Mouse (Mus musculus): ENCODE results near the gene Etv6. TPM values are rescaled to one million over a fixed set of nuclear protein-coding genes. Genes with fewer than 3 reads are reported as not detected.

The Etv6 gene
- polyA plus RNA-seq, 1 experiment from 2014 or later, result 5.9 TPM

DNA sequence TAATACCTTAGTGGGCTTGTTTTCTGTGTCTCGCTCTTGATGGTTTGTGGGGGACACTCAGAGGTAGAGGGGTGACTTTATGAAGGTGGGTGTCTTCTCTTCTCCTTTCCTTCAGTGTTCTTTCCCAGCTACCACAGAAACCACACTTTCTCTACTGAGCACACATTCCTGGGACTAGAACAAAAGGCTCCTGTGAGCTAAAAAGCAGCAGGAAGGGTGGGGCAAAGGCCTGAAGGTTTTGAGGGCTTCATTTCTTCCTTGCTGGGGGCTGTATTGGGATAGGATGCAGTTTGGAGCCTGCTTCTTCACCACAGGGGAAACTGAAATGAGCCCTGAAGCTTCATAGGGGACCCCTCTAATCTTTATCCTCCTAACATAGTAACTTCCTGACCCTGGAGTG, 164.4 kb downstream of the Etv6 start:
- Histone ChIP-seq H3K36me3 (ENCODE audit: control insufficient read depth, insufficient read depth, low read length) (no peaks in the 10 kb centered on the region), H3K9ac (ENCODE audit: low read length) (no peak overlapping the region), H3K4me3 (ENCODE audit: low read depth, low read length) (no peak overlapping the region), H3K4me1 (replicated peaks; ENCODE audit: control insufficient read depth, insufficient read depth) (peaks cover 11% of the 10 kb centered on the region), H3K9me3 (ENCODE audit: control insufficient read depth, low read length) (no peaks in the 10 kb centered on the region), H3K27me3 (ENCODE audit: control insufficient read depth, insufficient read depth, low read length) (no peaks in the 10 kb centered on the region), H3K4me2 (replicated peaks; ENCODE audit: low read depth) (no peak overlapping the region), H3K27ac (replicated peaks) (peak overlapping the region; percentile 76)
- TF ChIP-seq EP300 (optimal IDR thresholded peaks at IDR 0.05), result no peak
- TF ChIP-seq CTCF (IDR thresholded peaks at IDR 0.05; ENCODE audit: low read depth), result no peak
- DNase-seq (ENCODE audit: low spot score) (no peak), ATAC-seq (ENCODE audit: low FRiP score, low TSS enrichment) (no peak)
- 85% methylated on average over 1 of the region's 1 CpGs for WGBS

DNA sequence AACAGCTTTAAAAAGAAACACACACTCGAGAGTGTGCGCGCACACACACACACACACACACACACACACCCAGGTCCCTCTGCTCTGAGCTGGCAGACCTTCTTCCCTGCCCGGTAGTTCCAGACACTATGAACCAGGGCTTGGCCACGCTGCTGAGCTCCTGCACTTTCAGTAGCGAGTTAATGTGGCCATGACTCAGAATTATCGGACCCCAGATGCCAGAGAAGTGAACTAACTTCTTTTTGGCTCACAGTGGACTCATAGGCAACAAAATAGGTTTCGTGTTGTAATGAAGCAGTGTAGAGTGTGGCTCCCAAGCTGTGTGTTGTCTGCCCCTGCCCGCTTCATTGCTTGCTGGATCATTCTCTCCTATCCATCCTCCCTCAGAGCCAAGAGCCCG, 165.1 kb downstream of the Etv6 start:
- Histone ChIP-seq H3K27me3 (ENCODE audit: control insufficient read depth, insufficient read depth, low read length) (no peaks in the 10 kb centered on the region), H3K9ac (ENCODE audit: low read length) (no peak overlapping the region), H3K9me3 (ENCODE audit: control insufficient read depth, low read length) (no peaks in the 10 kb centered on the region), H3K36me3 (ENCODE audit: control insufficient read depth, insufficient read depth, low read length) (no peaks in the 10 kb centered on the region), H3K4me3 (ENCODE audit: low read depth, low read length) (no peak overlapping the region), H3K4me2 (replicated peaks; ENCODE audit: low read depth) (no peak overlapping the region), H3K27ac (replicated peaks) (peak overlapping the region; percentile 76), H3K4me1 (replicated peaks; ENCODE audit: control insufficient read depth, insufficient read depth) (peaks cover 11% of the 10 kb centered on the region)
- ATAC-seq (ENCODE audit: low FRiP score, low TSS enrichment), result no peak
- WGBS, result 55% methylated on average over 10 of the region's 10 CpGs
- no peak for DNase-seq (ENCODE audit: low spot score)
- no peak for TF ChIP-seq EP300 (optimal IDR thresholded peaks at IDR 0.05)
- TF ChIP-seq CTCF (IDR thresholded peaks at IDR 0.05; ENCODE audit: low read depth), result no peak

DNA sequence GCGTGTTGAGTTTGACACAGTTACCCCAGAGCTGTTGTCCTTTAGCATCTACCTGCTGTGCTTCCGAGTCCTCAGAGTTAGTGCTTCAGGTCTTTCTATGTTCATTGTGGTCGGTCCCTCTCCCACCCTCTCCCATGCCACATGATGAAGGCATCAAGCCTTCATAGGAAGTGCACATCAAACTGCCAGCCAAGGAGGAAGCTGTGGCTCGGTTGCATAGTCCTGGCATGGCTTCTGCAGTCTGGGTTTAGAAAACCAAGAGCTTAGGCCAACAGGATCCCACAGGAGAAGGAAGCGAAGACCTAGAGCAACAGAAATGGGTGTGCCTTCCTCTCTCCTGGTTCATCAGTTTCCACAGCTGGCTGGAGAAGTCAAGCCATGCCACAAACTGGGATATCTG, 166.7 kb downstream of the Etv6 start:
- TF ChIP-seq CTCF (IDR thresholded peaks at IDR 0.05; ENCODE audit: low read depth) (no peak), EP300 (optimal IDR thresholded peaks at IDR 0.05) (no peak)
- H3K4me2 ChIP-seq (replicated peaks; ENCODE audit: low read depth), result no peak overlapping the region
- 92% methylated on average over 5 of the region's 5 CpGs for WGBS

DNA sequence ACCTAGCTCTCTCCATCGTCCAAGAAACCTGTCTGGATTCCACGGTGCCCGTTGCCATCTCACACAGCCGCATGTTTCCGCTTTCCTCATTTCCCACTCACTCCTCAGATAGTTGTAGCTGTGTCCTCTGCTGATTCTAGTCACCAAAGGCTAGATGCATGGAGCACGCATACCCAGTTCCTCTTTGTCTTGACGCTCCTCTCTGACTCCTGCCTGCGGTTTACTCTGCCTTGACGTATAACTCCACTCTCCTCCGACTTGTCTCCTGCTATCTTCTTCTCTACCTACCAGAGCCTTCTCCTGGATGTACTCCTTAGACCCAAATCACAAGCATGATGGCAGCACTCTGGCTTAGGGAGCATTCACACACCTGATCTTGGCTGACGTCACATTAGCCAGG, 169.7 kb downstream of the Etv6 start:
- Histone ChIP-seq H3K27ac (replicated peaks) (no peak overlapping the region), H3K4me2 (replicated peaks; ENCODE audit: low read depth) (no peak overlapping the region), H3K27me3 (ENCODE audit: control insufficient read depth, insufficient read depth, low read length) (no peaks in the 10 kb centered on the region), H3K4me3 (ENCODE audit: low read depth, low read length) (no peak overlapping the region), H3K36me3 (ENCODE audit: control insufficient read depth, insufficient read depth, low read length) (no peaks in the 10 kb centered on the region), H3K9me3 (ENCODE audit: control insufficient read depth, low read length) (no peaks in the 10 kb centered on the region), H3K9ac (ENCODE audit: low read length) (no peak overlapping the region), H3K4me1 (replicated peaks; ENCODE audit: control insufficient read depth, insufficient read depth) (peaks cover 8% of the 10 kb centered on the region; the same call in 1 of the 2 replicates)
- 88% methylated on average over 10 of the region's 11 CpGs for WGBS
- TF ChIP-seq EP300 (optimal IDR thresholded peaks at IDR 0.05) (no peak), CTCF (IDR thresholded peaks at IDR 0.05; ENCODE audit: low read depth) (no peak)
- DNase-seq (ENCODE audit: low spot score) (no peak), ATAC-seq (ENCODE audit: low FRiP score, low TSS enrichment) (no peak)

More for the DNA sequence above, 166.7 kb downstream of the Etv6 start:
- H3K36me3 ChIP-seq (ENCODE audit: control insufficient read depth, insufficient read depth, low read length), result no peaks in the 10 kb centered on the region
- H3K27me3 ChIP-seq (ENCODE audit: control insufficient read depth, insufficient read depth, low read length), result no peaks in the 10 kb centered on the region
- H3K4me1 ChIP-seq (replicated peaks; ENCODE audit: control insufficient read depth, insufficient read depth), result peaks cover 11% of the 10 kb centered on the region
- no peak overlapping the region for H3K9ac ChIP-seq (ENCODE audit: low read length)
- no peaks in the 10 kb centered on the region for H3K9me3 ChIP-seq (ENCODE audit: control insufficient read depth, low read length)
- no peak for DNase-seq (ENCODE audit: low spot score)
- no peak for ATAC-seq (ENCODE audit: low FRiP score, low TSS enrichment)
- H3K4me3 ChIP-seq (ENCODE audit: low read depth, low read length), result no peak overlapping the region
- H3K27ac ChIP-seq (replicated peaks), result no peak overlapping the region

DNA sequence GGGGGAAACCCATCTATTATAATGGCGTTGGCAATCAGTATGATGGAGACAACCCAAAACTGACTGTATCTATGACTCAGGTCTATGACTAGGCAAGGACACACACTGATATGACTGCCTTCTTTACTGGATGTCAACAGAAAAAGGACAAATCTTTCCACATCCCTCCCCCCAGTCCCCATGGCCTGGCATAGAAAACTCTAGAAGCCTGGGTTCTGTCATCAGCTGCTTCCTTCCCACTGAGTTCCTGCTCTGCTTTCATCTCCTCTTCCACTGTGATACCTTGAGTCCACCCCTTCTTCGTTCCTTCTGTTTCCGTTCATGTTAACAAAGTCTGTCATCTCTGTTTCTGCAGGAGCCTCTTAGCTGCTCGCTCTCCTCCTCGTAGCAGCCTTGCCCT, 170.2 kb downstream of the Etv6 start:
- Histone ChIP-seq H3K9me3 (ENCODE audit: control insufficient read depth, low read length) (no peaks in the 10 kb centered on the region), H3K4me2 (replicated peaks; ENCODE audit: low read depth) (no peak overlapping the region), H3K27me3 (ENCODE audit: control insufficient read depth, insufficient read depth, low read length) (no peaks in the 10 kb centered on the region), H3K9ac (ENCODE audit: low read length) (no peak overlapping the region), H3K4me3 (ENCODE audit: low read depth, low read length) (no peak overlapping the region), H3K27ac (replicated peaks) (no peak overlapping the region), H3K4me1 (replicated peaks; ENCODE audit: control insufficient read depth, insufficient read depth) (0 out of 2 replicates have a peak, but pooled peaks cover 6% of the 10 kb centered on the region), H3K36me3 (ENCODE audit: control insufficient read depth, insufficient read depth, low read length) (no peaks in the 10 kb centered on the region)
- no peak for DNase-seq (ENCODE audit: low spot score)
- ATAC-seq (ENCODE audit: low FRiP score, low TSS enrichment), result no peak
- TF ChIP-seq CTCF (IDR thresholded peaks at IDR 0.05; ENCODE audit: low read depth) (no peak), EP300 (optimal IDR thresholded peaks at IDR 0.05) (no peak)
- WGBS, result 66% methylated on average over 5 of the region's 5 CpGs

DNA sequence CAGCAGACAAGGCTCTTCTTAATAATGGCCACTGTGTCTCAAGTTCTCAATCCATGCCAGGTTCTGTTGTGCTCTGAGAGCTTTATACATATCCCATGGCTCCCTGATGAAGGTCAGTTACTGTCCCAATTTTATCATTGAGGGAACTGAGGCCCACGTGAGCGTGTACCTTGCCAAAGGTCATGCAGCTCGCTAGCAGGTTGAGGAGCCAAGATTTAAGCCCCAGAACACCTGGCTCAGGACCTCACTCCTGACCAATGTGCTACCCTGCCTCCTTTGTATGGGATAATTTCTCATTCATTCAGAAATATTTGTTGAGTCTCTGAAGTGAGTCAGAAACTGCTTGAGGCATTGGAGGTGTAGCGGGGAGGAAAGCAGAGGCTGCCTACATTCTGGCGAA, 170.8 kb downstream of the Etv6 start:
- WGBS, result 71% methylated on average over 5 of the region's 5 CpGs
- Histone ChIP-seq H3K9me3 (ENCODE audit: control insufficient read depth, low read length) (no peaks in the 10 kb centered on the region), H3K4me1 (replicated peaks; ENCODE audit: control insufficient read depth, insufficient read depth) (0 out of 2 replicates have a peak, but pooled peaks cover 6% of the 10 kb centered on the region), H3K27ac (replicated peaks) (no peak overlapping the region), H3K9ac (ENCODE audit: low read length) (no peak overlapping the region), H3K27me3 (ENCODE audit: control insufficient read depth, insufficient read depth, low read length) (no peaks in the 10 kb centered on the region), H3K4me3 (ENCODE audit: low read depth, low read length) (no peak overlapping the region), H3K4me2 (replicated peaks; ENCODE audit: low read depth) (no peak overlapping the region), H3K36me3 (ENCODE audit: control insufficient read depth, insufficient read depth, low read length) (no peaks in the 10 kb centered on the region)
- DNase-seq (ENCODE audit: low spot score), result no peak
- no peak for TF ChIP-seq CTCF (IDR thresholded peaks at IDR 0.05; ENCODE audit: low read depth)
- TF ChIP-seq EP300 (optimal IDR thresholded peaks at IDR 0.05), result no peak
- ATAC-seq (ENCODE audit: low FRiP score, low TSS enrichment), result no peak
